Mouse (Mus musculus): ENCODE measurements around the gene Phf13.
A peak's percentile ranks its signal among the peaks of the same experiment; 100 is the strongest.

The Phf13 gene

DNA sequence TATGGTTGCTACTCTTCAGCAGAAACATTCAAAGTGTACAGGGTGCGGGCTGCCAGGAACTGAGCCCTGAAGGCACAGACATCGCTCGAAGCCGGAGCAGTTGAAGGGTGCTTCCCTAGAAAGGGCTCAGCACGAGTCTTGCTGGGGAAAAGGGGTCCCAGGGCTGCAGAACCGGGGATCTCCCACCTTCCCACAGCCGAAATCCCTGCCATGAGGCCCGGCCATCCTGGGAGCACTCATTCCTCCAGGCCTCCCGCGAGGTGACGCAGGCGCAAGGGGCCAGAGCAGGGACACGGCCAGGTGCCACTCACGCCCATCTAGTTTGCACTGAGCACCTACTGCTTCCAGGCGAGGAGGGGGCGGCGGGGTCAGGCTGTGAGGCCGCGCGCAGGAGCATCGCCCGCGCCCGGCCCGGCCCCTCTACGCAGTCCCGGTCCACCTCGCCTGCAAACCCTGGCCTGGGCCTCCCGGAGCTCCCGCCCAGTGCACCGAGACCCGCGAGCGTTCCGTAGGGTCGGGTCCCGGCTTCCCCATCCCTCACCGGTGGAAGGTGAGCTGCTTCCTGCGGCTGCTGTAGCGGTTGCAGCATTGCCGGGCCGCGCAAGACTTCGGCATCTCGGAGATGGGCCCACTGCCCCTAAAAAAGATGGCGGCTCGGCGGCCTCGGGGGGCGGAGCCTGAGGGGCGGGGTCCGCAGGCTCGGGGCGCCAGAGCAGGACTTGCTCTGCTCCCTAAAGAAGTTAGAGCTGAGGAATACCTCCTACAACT, 7.5 kb downstream of the Phf13 start, which contains the start of gene Thap3:
Gene Thap3, minus strand, starts transcription at position 656 of the 768 bp plus-strand sequence.
- peak; percentile 72 for DNase-seq

DNA sequence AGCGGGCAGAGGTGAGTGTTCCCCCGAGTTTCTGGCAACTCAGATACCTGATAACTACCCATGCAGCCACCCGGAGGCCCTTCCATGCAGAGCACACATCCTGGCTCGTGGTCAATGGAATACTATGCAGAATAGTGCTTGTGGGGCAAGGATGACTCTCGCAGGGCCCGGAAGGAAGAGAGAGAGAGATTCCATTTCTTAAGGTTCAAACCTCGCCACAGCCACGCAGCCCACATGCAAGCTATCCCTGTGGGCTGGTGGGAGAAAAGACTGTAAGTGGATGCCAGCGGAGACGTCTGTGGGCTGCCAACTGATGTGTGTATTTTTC, 8.1 kb downstream of the Phf13 start:
- DNase-seq: no peak

DNA sequence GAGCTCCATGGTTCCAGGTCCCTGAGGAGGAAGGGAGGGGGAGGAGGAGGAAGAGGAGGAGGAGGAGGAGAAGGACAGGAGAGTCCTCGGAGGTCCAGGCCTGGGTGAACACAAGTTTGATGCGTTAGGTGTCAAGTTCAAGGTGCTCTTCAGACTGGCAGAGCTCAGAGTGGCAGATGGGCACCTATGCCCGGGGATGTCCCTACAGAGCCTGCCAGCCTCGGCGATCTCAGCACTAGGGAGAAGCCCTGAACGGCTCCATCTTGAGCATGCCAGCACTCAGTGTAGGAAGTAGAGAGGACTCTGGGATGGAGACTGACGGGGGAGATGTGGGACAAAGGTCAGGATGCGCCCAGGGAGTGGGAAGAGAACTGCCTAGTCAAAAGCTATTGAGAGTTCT, 9.4 kb downstream of the Phf13 start:
- DNase-seq: no peak

DNA sequence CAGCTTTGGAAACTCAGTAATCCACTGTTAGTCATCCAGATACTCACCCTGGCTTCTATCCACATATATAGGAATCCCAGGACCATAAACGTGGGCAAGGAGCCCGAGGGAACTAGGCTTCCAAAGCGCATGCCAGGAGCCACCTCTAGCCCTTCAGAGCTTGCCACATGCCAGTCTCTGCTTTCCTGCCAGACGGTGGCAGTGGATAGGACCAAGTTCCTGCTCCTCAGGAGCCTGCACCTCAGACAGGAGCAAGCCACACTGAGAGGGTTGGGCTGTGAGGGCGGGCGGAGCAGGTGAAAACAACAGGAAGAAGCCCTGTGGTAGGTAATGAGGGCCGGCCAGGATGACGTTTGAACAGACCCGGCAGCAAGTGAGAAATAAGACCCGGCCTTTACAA, 10.2 kb downstream of the Phf13 start:
- DNase-seq: no peak

DNA sequence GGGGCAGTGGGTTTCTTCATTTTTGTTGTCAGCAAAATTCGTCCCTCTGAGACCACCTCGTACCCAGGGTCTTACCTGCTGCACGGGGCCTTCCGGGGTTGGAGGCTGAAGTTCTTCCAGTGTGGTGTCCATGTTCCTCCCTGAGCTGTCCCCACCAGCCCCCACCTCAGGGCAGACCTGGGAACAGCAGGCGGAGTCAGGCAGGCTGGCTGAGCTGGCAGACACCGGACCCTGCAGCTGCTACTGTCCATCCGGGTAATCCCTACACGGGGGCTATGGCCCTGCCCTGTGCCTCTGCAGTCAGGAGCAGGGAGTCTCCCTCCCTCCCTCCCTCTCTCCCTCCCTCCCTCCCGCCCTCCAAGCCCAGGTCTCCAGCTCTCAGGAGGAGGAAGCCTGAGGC, 12.5 kb downstream of the Phf13 start:
- DNase-seq: no peak

DNA sequence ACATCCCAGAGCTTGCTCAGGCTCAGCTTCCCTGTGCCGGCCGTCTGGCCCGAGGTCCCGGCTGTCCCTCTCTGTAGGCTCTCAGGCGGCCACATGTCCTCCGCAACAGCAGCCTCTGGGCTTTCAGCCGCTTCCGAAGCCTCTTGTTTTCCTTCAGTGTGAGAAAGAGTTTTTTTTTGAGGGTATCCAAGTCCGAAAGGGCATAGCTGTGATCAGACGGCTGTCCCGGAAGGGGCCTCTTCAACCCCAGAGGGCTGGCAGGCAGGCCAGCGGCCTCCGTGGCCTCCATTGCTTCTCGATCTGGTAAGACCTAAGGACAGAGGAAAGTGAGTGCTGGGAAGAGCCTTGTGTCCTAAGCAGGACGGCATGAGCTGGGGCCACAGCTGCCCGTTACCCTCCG, 13.0 kb downstream of the Phf13 start:
- no peak for DNase-seq

DNA sequence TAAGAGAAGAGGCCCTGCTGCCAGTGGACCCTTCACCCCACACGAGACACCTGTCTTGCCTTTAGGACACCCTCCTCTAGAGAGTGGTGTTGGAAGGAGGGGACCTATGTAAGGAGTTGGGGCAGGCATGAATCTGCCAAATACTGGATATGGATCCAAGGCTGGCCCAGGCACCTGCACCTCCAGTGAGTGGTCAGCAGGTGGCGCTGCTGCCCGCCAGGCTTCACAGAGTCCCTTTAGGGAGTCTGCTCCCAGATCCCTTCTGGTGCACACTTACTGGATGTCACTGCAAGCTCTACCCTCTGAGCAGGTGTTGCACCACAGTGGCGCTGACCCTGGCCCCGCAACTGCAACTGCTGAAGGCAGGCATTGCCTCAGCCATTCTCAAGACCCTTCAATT, 14.7 kb downstream of the Phf13 start:
- DNase-seq: peak; percentile 75

DNA sequence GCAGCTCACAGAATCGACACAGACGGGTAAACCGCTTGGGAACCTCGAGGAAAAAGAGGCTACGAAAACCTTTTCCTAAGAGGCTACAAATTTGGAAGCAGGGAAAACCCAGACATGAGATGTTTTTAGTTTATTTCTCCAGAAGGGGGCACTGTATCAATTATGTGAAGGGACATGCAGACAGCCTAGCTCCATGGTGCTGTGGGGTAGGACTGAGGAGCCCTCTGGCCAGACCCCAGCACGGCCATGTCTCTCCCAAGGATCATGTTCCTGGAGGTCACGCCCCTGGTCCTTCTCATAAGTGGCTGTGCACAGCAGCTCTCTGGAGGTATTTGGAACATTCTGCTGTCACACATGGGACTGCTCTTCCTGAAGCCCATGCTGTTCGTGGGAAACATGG, 15.4 kb downstream of the Phf13 start:
- DNase-seq: no peak

DNA sequence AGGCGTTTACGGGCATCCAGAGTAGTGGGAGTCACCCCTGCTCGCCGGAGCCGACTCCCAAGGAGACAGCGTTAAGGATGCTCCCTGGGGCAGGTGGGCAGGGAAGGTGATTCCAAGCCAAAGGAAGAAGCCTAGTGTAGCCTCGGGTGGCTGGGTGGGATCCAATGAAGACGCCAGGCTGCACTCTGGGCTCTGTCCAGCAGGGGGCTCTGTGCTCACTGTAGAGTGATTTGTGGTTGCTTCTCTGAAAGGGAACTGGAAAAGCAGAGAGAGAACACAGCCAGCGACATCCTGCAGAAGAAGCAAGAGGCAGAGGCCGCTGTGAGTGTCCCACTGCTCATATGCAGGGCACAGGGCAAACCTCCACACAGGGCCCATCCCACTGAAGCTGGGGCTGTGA, 18.3 kb downstream of the Phf13 start:
- DNase-seq: peak; percentile 68

DNA sequence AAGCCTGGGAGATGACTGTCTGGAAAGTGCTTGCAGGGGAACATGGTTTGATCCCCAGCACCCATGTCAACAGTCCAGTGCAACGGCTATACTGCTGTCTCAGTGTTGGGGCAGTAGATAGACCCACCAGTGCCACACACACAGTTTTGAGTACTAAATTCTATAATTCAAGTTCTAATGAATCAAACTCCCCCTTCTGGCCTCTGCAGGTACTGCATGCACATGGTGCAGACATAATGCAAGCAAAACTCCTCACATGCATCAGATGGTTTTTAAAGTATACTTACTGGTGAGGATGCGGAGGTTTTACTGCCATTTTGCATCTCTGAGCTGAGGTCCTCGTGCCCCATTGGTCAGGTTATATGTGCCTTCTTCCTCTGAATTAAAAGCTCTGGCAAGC, 20.6 kb downstream of the Phf13 start:
- DNase-seq: no peak

DNA sequence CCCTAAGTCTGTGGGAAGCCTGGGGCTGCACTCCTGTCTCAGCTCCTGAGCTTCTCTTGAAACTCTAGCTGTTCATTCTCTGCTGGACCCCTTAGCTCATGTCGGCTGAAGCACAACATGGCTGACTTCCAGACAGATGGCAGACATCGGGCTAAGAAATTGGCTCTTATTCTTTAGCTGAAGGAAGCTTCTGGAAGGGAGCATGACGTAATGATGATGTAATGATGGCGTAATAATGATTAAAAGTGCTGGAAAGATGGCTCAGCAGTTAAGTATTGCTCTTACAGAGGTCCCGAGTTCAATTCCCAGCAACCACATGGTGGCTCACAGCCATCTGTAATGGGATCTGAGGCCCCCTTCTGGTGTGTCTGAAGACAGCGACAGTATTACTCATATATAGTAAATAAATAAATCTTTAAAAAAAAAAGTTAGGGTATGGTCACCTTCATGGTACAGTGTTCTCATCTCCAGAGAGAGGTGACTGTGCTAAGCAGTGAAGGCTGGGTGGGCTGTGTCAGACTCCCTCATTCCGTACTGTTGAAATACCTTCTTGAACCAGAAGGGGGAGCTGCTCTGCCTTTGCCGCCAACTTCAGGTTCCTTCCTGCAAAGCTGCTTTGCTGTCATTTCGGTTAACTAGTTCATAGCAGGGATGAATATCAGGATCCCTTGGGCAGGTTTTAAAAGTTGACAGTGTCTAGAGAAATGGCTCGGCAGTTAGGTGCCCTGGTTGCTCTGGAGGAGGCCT, 23.7 kb downstream of the Phf13 start:
- no peak for DNase-seq

DNA sequence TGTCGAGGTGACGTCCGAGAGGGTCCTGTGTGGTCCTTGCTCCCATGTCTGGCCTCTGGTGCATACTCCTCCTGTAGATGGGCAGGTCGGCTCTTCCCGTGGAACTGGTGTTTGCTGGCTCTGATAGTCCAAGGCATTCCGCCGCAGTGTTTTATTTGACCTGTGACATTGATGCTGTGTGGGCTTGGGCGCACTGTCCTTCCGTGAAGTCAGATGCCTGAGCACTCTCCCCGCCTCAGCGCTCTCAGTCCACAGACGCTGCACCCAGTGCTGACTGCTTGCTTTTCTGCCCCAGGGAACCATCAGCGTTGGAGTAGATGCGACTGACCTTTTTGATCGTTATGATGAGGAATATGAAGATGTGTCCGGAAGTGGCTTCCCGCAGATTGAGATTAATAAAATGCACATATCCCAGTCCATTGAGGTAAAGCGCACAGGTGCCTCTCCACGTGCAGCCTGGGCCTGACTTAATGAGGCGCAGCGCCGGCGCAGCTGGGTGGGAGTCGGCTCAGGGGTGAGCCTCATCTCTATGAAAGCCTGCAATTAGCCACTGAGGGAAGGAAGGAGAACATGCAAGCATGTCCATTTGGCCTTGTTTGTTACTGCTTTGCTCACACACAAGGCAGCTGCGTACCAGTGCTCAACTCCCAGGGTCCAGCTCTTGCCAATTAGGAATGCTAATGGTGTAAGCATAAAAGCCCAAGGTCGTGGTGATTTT, 27.7 kb downstream of the Phf13 start:
- no peak for DNase-seq

DNA sequence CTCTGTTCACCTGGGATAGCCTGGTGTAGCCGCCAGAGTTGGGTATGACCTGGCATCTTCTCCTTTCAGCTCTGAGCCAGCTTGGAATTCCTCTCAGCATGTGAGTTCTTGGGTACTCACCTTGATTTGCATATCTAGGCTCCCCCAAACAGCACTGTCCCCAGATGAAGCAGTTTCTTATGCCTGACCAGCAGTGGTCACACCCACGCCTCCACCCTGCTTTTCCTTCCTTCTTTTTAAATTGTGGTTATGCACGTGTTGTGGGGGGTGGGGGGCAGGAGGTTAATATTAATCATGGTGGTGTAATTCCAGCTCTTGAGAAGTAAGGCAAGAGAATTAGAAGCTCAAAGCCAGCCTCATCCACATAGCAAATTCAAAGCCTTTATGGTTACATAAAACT, 33.2 kb downstream of the Phf13 start:
- DNase-seq: no peak

DNA sequence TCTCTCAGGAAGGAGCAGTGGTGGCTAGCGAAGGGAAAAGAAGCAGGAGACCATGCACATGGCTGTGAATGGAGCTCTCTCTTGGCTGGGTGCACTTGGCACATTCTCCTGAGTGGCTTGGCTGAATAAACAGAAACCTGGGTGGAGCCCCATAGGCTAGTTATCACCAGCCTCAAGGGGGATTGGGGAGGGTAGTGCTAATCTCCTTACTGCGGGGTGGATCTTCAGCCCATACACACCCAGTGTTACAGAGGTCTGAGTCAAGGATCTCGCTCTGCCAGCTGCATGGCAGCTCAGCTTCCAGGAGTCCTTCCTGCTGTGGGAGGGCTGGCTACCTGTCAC, 35.6 kb downstream of the Phf13 start:
- DNase-seq: no peak

DNA sequence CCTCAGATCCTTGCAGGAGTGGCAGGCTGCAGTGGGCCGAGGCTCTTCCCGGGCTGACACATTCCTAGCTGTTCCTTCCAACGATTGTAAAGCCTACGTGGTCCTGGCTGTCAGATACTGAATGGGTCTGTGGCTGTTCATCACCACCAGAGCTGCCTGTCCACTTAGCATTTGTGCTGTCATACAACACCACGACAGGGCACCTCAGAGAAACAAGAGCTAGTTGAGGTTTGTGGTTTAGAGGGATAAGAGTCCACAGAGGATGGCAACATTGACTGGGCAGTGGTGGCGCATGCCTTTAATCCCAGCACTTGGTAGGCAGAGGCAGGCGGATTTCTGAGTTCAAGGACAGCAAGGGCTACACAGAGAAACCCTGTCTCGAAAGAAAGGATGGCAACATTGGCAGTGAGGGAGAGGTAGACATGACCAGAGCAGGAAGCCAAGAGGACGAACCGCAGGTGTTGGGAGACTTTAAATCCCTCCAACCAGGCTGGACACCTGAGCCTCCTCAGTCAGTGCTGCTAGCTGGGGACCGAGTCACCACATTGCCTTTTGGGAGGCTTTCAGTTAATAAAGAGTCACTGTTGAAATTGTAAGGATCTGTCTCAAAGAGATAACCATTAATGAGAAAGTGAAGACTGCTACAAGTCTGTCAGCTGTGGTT, 36.1 kb downstream of the Phf13 start:
- DNase-seq: no peak

DNA sequence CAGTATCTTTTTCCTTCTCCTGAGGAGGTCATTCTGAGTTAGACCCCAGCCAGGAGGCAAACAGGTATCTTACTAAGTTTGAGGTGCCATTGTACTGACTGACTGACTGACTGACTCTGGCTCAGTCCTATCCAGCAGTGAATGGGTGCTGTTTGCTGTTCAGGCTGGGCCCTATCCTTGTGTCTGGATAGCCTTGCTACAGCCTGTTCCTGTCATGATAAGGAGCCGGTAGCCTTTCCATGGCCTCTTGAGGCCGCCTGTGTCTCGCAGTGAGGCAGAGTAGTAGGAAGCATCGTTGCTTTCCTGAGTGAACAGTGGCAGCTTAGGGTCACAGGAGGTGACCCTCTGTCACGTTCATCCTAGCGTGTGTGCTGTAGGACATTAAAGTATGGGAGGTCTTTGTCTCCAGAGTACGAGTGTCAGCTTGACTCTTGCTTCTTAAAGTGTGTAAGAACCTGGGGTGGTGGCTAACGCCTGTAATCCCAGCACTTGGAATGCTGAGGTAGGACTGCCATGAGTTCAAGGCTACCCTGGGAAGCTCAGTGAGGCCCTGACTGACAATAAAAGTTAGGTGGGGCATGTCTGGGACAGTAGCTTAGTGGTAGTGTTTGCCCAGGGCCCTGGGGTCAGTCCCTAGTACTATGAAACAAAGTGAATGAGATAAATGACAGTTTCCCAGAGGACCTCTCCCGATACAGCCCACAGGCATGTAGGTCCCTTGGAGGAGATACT, 38.3 kb downstream of the Phf13 start:
- DNase-seq: no peak

DNA sequence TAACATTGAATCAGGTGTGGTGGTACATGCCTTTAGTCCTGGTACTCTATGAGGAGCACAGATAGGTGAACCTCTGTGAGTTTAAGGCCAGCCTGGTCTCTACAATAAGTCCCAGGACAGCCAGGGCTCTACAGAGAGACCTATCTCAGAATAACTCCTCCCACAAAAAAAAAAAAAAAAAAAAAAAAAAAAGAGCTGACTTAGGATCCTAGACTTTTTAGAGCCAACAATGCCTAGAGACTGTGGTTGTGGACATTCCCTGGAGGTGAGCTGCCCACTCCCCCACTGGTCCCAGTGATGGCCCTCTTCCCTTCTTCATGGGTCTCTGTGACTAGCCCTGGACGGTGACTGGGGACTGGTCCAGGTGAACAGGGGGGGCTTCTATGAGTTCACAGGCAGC, 40.3 kb downstream of the Phf13 start:
- no peak for DNase-seq

DNA sequence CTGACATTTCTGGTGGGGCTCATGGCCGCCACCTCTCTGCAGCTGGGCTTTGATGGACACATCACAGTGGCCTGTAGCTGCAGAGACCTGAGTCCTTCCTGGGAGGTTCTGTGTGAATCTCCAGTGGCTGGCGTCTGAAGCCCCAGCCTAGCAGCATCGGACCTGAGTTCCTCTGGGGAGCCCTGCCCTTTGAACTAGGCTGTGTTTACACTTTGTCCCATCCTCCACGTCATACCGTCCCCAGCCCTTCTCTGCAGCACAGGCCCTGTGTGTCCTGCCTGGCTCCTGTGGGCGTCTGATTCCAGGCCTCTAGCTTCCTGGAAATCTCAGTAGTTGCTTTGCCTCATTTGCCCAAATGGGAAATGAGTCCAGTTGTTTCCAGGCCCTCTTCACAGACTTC, 42.8 kb downstream of the Phf13 start:
- no peak for DNase-seq

DNA sequence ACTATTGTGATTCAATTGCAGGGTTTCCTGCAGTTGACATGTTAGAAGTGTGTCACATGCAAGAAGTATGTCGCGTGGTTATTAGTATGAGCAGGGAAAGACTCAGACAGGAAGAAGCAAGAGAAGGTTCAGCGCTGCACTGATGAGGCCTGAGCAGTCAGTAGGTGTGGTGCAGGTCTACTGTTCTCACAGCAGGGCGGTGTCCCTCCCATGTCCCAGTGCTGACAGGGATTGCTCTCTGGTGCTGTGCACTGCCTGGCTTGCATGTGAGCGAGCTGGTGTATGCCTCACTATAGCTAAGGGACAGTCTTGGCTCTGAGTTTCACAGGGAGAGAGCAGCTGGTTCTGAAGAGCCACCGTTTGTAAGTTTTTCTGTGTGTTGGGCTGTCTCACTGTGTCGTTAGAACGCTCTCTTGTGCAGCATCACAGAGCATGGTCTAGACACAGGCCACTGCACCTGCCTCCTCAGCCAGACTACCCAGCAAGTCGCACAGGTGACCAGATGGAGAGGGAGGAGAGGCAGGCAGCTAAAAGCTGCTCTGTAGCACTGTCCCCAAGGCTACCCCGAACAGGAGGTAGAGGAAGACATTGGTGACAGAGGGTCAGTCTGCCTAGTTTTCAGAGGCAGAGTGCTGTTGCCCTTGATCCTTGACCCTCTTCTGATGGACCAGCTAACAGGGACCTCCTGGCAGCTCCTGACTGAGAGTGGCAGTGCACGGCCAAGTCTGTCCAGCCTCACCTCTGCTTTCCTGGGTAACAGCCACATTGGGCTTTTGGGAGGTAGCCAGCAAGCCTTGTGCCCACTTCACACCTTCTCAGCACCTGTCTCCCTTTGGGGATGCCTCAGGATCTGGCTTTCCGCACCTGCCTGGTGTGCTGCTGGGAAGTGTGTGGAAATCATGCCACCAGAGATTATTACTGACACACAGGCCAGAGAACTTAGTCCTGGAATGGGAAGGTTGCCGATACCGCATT, 47.3 kb downstream of the Phf13 start:
- DNase-seq: no peak

DNA sequence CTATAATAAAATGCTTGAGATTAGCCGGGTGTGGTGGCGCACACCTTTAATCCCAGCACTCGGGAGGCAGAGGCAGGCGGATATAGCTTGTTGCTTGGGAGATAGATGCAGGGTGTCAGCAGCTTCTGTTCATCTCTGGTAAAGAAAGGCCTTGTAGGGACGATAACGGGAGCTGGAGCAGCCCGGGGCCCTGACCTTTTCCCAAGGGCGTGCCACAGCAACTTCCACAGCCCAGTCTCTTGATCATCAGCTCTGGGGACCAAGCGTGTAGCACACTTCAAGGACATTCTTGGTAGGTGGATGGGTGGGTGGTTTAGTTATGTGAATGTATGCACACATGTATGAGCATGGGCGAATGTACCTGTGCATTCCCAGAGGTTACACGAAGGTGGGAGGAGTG, 49.8 kb downstream of the Phf13 start:
- no peak for DNase-seq

All from kidney, adult 11 months (tissue).